Mouse (Mus musculus) urinary bladder, adult 2 months (tissue): ENCODE data around the gene Cpm. TPM values are rescaled to one million over a fixed set of nuclear protein-coding genes. Genes with fewer than 3 reads are reported as not detected.

Source experiments
- DNase-seq: peaks from one replicate; pipeline ENCODE4 v3.0.0; 2022; ENCODE audit warnings: low spot score
- polyA plus RNA-seq: library from polyadenylated mRNA; depleted of rRNA; stranded (reverse); fragments of >200 nt; gene quantifications from 2 replicates; pipeline ENCODE4 v1.2.3, GENCODE M21; 2012

Cpm gene
- polyA plus RNA-seq, 1 experiment = 4.1 TPM

DNA sequence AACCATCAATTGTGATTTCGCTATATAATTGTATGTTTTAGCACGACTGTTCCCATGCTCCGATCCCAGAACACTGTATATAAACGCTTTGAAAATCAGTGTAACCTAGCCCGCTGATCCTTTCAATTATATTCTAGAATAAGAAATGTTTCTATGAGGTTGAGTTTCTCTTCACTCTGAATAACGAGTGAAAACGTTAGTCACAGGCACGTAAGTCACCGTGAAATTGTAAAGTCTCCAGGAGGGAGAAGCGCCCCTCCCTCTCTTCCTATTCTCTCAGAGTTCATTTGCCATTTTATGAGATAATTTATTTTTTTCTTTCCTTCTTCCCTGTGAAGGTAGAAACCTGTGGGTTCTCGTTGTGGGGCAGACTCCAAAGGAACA lies 30.1 kb downstream of the Cpm start:
- DNase-seq = no peak

DNA sequence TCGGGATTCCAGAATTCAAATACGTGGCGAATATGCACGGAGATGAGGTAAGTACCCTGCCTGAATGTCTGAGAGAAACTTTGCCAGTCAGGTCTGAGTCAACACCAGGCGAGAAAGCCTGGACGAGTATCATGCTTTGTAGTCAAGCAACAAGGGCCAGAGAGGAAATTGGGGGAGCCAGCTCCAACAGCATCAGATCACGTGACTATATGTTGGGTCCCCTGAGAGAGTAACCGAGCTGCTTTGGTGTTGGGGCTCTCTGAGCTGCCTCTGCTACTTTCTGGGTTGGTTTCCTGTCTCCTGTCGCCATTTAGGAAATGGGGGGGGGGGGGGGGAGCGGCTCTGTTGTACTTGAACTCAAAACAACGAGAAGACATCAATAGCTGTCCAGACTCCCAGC lies 30.5 kb downstream of the Cpm start:
- DNase-seq = no peak

DNA sequence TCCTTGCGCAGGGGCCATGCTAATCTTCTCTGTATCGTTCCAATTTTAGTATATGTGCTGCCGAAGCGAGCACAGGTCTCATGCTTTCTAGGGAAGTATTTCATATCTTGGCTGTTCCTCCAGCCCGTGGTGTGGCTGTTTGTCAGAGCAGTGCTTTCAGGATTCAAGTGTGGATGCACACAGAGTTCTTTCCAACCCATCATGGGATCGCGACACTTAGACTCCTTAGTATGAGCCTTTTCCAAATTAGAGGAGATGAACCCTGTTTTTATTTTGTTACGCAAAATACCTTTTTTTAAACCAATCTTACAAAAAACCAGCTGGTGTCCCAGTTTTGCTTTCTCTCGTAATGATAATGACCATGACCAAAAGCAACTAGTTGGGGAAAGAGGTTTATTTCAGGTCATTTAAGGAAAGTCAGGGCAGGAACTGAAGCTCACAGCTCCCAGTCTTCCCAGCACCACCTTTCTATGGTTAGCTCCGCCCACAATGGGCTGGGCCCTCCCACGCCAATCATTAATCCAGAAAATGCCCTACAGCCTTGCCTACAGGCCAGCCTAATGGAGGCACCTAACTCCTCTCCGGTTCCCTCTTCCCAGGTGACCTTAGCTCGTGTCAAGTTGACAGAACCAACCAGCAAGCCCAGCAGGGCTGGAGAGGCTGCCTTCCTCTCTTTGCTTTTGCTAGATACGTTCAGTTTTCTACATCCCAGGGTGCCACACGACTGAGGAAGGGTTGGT lies 33.2 kb downstream of the Cpm start:
- DNase-seq = no peak

DNA sequence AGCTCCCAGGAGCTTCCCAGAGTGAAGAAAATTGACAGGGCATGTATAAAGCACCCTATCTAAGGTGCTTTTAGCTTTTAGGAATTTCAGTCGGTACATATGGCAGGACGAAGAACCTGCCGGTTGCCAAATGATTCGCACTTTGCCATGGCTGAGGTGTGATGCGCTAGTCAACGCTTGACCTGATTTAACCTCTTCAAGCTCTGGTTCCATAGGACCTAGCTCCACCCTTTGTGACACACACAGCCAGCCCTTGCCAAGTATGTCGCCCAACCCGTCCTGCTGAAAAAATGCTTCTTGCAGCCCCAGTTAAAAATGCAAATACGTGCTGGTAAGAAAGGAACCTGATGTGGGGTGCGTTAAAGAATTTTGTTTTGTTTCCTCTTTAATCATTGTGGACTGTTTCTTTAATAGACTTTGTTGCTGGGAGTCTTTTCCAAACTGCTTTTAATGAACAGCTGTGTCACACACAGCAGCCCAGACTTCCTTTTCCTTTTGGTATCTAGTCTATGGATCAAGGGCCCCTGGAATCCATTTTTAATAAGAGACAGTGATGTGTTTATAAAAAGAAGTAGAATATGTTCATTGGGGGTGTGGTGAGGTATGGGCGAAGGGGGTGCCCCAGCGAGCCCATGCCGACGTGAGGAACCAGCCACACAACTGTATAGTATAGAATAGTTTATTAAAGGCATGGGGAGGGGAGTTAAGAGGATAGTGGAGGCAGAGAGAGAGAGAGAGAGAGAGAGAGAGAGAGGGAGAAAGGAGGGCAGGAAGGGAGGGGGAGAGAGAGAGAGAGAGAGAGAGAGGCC lies 34.0 kb downstream of the Cpm start:
- no peak for DNase-seq

DNA sequence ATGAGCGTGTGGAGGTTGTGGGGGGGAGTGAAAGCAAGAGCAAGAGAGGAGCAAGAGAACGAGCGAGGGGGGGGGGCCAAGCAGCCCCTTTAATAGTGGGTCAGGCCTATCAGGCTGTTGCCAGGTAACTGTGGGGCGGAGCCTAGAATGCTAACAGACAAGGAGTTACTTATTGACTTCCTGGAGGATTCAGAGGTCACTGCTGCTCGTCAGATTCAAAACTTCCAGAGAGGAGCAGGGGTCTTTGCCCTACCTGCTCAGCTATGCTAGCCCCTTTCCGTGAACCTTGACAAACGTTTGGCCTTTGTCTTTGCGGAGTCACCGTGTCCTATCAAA lies 34.5 kb downstream of the Cpm start:
- no peak for DNase-seq

DNA sequence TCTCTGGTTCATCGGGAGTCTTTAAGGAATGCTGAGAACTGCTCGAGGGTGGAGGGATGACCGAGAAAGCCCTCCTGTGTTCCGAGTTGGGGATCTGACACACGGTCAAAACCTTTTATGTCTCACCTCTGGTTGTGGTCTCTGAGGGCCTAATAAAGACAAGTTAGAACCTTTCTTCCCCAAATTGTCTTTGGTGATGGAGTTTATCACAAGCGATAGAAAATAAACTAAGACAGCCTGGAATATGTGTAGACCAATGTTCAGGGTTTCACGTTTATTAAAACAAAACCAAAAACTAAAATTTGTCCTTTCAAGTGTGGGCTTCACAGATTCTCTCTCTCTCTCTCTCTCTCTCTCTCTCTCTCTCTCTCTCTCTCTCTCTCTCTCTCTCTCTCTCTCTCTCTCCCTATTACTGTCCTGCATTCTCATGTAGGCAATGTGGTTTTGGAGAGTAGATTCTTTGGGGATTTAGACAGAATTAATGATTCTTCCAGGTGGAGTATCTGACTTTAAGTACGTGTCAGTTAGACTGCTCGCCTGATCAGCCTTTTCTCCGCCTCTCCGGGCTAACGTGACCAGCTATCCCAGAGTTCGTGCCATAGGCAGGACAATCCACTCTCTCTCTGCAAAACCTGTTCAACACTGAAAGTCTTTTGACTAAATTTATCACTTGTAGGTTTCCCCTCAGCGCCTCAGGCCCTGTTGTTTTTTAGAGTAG lies 35.1 kb downstream of the Cpm start:
- no peak for DNase-seq

DNA sequence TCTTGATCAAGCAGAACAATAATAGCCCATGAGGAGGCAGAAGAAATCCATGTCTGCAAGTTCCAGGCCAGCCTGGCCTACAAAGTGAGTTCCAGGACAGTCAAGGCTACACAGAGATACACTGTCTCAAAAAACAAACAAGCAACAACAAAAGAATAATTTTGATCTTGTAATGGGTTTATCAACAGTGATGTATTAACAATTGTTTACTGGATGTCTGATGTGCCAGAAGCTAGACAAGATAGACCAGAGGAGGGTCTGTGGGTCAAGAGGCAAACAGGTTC lies 35.6 kb downstream of the Cpm start:
- DNase-seq = no peak

DNA sequence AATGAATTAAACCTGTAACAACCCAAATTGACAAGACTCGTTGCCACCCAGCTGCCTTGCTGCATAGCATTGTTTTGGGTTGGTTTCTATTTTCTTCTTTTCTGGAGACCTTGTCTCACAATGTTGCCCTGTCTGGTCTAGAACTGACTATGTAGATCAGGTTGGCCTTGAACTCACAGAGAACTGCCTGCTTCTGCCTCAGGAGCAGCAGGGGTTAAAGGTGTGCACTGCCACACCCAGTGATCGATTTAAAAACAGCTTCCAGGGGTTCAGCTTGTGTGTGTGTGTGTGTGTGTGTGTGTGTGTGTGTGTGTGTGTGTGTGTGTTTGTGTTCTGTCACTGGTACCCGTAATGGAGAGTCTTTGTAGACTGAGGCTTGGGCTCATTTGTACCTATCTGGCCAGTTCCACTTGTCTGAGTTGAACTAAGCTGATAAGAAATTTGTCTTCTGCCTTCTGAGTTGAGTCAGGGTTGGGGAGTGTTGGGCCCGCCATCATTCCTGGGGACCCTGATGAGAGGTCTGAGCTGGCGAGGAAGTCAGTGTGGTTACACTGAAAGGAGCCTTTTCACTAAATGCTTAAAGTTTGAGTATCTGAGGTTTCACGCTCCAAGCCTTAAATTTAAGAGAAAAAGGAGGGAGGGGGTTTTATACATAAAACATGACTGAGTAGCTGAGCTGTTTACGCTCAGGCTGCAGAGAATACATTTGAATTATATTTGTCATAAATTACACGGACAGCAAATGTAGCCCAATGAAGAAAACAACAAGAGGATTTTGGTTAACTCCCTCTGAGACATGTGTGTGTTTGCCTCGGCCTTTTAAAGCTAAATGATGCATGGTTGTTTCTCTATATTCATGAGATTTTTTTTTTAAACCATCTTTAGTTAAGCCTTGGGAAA lies 36.3 kb downstream of the Cpm start:
- no peak for DNase-seq

DNA sequence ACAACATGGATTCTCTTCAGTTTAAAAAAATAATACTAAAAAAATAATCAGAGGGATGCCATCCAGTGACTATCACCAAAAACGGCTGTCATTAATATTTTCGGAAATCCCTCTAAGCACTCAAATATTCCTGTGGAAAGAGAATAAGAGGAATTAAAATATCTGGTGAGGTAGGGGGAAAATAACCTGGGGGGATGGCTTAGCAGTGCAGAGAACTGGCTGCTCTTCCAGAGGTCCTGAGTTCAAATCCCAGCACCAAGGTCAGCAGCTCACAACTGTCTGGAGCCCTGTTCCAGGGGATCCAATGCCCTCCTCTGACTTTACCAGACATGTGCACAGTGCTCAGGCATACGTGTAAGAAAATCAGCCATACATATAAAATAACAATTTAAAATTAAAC lies 37.1 kb downstream of the Cpm start:
- DNase-seq = no peak

DNA sequence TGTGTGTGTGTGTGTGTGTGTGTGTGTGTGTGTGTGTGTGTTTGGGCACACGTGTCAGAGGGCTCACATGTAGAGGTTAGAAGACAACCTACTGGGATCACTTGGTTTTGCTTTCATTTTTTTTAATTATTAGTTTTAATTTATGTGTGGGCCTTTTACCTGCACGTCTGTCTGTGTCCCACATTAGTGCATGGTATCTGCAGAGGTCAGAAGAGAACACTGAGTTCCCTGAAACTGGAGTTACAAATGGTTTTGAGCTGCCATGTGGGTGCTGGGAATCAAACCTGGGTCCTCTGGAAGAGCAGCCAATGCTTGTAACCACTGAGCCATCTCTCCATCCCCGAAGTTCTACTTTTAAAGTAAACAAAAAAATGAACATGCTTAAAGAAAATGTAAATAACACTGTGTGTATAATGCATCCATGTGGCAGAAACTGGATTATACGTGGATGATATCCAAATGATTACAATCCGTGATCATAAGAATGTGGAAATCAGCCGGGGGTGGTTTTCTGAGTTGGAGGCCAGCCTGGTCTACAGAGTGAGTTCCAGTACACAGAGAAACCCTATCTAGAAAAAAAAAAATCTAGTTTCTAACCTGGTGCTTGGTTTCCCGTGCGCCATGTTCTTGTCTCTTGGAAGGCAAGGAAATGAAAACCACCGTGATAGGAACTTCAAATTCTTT lies 37.8 kb downstream of the Cpm start:
- no peak for DNase-seq

DNA sequence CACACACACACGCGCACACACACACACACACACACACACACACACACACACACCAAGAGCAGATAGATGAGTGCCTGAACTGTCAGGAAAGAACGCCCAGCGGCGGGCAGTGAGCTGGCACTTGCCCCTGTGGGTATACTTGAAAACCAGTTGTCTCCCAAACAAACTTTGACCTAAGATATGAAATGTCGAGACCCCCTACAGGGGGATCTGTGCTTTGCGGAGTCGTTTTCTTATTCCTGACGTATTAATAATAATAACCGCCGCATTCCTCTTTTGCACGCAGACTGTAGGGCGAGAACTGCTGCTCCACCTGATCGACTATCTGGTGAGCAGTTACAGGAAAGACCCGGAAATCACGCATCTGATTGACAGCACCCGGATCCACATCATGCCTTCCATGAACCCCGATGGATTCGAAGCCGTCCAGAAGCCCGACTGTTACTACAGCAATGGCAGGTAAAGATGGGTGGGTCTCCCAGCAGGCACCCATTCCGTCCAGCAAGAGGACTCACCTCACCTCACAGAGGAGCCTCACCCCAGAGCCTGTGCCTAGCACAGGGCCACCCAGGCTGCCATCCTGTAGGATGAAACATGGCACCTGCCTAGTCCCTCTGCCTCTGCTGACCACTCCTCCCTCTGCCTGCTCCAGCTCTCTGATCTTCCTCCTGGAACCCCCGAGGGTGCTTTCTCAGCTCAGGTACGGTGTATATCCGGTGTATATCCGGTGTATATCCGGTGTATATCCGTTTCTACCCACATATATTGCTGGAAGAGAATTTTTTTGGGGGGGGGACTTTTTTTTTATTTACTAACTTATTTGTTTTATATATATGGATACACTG lies 38.6 kb downstream of the Cpm start:
- no peak for DNase-seq

DNA sequence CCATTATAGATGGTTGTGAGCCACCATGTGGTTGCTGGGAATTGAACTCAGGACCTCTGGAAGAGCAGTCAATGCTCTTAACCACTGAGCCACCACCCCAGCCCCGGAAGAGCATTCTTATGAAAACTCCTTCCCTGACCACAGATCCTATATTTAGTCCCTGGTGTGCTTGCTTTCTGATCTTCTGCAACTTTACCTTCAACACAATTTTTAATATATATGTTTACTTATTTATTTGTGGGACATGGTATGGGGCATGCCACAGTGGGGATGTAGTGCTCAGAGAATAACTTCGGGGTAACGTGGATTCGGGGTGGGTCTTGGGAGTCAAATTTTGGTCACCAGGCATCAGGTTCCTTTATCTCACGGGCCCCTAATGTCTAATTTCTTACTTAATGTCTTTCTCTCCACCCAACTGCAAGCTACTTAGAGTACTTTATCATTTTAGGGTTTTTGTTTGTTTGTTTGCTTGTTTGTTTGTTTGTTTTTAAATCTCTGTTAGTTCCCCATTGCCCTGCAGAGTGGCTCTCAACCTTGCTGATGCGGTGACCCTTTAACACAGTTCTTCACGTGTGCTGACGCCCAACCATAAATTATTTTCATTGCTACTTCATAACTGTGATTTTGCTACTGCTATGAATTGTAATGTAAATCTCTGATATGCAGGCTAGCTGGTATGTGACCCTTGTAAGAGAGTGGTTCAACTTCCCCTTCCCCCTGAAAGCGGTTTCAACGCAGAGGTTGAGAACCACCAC lies 39.4 kb downstream of the Cpm start:
- DNase-seq = no peak

DNA sequence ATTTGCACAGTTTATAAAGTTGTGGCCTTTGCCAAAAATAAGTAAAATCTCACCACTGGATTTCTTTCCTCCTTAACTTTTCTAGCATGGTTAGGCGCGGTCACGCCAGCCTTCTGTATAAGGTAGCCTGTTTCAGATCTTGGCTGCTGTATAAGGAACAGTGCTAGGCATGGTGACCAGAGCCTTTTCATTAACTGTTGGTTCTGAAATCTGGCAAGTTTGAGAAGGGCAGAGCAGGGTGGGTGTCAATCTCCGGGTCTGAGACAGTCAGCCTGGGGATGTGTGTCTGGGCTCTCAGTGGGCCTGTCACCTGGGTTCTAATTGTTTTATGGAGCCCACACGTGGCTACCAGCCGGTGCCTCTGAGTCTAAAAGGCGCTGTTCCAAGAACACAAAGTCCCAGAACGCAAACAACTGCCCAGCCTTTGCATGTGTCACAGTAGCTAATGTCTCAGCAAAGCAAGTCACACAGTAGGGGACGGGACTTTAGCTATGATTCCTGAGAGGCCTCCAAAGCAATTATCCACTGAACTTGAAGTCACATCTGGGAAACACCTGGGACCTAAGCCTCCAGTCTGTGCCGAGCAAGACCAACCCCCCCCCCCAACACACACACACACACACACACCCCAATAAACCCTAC lies 40.3 kb downstream of the Cpm start:
- DNase-seq = no peak

DNA sequence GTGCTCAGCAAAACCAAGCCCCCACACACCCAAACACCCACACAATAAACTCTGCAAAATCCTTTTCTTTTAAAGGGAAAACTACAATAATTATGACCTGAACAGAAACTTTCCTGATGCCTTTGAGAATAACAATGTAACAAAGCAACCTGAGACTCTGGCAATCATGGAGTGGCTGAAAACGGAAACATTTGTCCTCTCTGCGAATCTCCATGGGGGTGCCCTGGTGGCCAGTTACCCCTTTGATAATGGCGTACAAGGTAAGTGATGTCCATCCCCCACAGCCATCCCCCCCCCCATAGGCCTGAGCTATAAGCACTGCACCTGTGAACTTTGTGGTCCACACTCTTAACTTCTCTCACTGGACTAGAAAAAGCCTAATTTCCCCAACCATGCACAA lies 40.8 kb downstream of the Cpm start:
- DNase-seq = no peak

DNA sequence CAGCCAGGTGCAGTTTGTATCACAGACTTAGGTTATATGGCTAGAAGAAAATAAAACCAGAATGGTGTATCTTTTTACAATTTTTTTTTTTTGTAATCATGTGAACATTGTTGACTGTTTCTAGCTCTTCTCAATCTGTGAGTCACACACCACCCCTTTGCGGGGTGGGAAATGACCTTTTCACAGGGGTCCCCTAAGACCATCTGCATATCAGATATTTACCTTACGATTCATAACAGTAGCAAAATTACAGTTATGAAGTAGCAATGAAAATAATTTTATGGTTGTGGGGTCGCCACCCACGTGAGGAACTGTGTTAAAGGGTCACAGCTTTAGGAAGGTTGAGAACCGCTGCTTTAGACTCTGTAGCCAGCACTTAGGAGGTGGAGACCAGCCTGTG lies 41.5 kb downstream of the Cpm start:
- no peak for DNase-seq

DNA sequence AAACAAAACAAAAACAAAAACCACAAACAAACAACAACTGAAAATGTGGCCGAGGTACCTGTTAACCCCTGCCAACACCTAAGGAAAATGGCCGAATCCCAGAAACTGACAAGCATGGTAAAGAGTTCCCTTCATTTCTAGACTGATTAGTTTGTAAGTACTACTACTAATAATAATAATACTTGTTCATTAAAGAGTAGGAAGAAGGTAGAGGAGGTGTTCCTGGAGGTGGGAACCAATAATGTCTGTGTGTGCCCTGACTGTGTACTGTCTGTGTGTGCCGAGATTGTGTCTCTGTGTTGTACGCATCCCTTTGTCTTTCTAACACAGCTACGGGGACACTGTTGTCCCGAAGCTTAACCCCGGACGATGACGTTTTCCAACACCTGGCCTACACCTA lies 42.0 kb downstream of the Cpm start:
- DNase-seq = no peak

DNA sequence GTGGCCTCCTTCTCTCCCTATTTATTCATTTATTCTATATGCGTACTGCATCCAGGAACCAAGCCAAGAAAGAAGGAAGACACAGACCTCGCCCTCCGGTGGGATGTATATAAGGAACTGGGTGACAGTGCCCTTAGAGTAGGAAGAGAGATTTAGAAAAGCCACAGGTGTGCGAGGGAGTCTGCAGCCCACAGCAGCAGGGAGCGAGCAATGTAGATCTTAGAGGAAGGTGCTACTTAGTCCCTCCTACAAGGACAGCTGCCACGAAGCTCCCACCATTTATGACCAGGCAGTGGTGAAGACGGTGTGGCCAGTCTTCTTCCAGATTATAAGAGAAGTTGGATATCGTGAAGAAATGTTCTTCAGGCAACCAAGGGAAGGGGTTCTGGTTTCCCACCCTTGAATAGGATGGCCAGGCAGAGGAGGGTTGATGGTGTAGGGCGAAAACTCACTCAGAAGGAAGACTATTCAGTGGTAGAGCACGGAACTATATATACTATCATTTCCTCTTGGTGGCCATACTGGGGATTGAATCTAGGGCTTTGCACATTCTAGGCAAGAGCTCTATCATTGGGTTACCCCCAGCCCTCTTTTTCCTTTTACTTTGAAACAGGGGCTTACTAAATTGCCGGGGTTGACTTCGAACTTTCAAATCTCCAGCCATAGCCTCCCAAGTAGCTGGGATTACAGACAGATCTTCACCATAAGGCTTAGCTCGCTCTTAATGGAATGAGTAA lies 42.8 kb downstream of the Cpm start:
- no peak for DNase-seq

DNA sequence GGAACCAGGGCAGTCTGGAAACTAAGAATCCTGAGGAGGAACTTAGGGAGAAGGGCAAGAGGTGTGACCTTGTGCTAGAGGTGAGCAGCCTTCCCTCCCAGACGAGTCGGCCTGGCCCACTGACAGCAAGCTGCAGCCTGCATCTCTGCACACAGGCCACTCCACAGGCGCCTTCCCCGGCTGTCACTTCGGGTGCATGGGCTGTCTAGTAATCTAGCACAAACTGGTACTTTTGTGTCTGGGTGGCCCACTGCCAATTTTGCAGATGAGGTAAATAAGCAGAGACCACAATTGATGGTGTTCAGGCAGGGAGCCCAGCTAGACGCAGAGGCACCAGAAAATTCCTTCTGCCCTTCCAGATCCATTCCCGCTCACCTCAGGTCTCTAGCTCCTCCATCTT lies 43.4 kb downstream of the Cpm start:
- no peak for DNase-seq

DNA sequence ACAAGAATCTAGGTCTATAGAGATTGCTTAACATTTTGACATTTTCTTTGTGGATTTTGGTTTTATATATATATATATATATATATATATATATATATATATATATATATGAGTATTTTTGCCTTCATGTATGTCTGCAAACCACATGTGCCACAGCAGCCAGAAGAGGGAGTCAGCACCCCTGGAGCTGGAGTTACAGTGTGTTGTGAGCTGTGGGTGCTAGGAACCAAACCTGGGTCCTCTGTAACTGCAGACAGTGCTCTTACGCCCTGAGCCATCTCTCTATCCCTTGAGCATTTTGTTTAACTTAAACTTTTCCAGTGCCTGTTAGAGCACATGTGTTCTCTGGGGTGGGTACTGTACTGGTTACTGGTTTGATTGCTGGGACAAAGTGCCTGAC lies 44.6 kb downstream of the Cpm start:
- no peak for DNase-seq
